Mouse (Mus musculus) cerebellum, postnatal 25 days (tissue): Measurements from ENCODE around the gene Zfp39.

Experiments
- DNase-seq, 2 experiments: peaks; one replicate each; pipeline ENCODE4 v3.0.0; 2021; ENCODE audit warnings: mixed read lengths in 2 of 2

The Zfp39 gene

DNA sequence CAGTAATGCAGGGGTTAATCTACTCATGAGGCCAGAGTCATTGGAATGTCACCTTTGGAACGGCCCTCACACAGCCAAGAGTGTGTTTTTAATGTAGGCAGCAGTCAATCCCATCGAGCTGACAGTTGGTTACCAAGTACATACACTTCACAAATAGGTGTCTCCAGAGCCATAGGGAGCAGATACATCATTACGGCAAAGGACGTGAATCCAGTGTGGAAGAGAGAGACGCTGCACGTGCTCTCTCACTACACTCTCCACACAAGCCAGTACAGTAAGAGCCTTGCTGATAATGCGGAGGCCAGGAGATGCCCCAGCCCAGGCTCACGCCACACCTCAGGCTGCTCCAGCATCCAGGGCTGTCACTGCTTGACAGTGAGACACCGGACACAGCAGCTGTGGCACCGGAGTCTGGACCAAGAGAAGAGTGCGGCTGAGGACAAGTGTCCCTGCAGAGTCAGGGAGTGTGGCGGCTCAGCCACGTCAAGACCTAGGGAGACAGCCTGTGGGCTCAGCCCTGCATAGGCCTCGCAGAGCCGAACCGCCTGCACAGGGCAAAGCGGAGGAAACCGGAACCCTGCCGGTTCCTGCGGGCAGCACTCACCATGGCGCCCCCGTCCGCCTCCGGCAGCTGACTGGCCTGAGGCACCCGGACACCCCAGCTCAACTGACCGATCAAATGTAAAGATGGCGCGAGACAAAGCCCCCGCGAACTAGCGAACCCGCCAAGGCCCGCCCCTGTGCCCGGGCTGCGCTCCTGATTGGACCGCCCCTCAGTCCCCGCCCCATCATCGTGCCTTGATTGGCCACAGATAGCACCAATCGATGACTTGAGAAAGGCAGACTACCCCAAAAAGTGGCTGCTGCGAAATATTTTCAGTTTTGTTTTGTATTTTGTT is at the start of gene Zfp39:
Gene Zfp39 (minus strand): TSS at position 715 of the 899 bp plus-strand sequence.
- DNase-seq, result peak; percentile 98 to 99

DNA sequence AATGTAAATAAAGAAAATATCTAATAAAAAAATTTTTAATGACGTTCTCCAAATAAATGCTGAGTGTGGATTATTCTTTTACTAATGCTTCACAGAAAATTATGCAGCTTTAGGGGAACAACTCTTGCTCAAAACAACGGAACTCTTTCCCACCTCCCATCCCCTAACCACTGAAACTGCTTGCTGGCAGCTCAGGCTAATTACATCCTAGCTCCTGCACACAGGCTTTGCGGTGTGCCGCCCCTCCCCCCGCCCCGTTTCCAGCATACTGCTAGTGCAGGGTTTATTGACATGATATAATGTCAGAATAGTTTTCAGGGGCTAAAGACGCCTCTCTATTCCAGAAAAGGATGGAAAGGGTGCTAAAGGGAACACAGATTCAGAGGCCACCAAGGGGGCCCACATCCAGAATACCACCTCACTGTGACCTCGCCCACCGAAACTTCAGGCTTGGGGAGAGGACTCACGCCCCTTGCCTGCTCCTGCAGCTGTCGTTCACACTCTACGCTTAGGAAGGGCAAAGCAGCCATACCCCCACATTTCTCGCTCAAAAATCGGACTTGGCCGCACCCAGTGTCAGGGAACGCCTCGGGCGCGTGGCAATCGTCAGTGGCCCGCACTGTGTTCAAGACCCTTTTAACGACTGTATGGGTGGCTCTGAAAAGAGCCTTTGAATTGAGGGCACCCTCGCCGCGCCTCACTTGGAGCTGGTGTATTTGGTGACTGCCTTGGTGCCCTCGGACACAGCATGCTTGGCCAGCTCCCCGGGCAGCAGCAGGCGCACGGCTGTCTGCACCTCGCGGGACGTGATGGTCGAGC is 49.5 kb upstream of the Zfp39 start:
- peak in 1 of 2 experiments; percentile 70 for DNase-seq

DNA sequence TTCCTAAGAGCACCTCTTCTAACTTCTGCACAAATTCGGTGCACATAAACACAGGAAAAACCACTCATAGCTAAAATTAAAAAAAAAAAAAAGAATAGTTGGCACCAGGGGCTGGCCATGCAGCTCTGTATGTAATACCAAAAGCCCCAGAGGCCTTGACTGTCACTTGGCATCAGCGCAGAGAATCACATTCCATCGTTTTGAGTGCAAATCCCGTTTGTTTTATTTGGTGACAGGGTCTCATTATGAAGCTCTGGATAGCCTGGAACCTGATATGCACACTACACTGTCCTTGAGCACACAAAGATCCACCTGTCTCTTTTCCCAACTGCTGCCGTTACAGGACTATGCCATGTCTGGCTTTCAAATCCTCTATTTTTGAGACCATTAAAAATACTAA is 47.2 kb upstream of the Zfp39 start:
- DNase-seq, result no peak

DNA sequence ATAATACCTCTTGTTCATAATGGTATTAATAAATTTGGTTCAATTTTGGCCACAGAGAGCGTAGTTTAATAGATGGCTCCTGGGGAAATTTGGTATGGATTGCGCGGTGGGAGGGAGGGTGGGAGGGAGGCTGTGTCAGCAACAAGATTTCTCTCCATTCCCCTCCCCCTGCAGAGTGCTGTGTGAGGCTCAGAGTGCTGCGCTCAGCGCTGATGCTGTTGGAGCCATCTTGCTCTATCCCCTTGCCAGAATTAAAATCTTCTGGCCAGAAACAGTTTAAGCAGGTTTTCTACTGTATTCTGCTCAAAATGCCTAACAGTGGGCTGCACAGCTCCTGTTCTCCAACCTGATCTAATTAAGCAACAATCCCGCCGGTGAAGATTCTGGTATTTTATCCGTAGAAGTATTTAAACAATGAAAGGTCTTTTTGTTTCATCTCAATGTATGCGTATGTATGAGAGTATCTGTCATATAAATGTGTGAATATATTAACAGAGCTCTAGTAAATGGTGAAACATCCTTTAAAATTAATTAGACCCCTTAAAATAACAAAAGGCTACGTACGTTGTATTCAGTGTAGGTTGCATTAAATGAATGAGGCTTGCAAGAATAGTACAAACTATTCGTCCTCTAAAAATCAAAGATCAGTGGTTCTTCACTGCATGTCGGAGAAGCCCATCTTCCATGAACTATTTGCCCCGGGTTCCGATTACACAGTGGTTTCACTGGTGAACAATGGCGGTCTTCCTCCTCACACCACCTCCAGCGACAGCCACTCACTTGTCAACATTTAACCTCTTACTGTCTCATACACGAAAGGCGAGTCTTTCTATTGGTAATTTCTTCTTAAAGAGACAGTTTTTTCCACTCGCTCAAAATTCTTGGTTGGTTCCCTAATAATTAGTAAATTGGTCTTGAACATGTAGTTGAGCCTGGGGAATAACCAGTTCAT is 45.7 kb upstream of the Zfp39 start:
- DNase-seq, result peak; percentile 77 to 83

DNA sequence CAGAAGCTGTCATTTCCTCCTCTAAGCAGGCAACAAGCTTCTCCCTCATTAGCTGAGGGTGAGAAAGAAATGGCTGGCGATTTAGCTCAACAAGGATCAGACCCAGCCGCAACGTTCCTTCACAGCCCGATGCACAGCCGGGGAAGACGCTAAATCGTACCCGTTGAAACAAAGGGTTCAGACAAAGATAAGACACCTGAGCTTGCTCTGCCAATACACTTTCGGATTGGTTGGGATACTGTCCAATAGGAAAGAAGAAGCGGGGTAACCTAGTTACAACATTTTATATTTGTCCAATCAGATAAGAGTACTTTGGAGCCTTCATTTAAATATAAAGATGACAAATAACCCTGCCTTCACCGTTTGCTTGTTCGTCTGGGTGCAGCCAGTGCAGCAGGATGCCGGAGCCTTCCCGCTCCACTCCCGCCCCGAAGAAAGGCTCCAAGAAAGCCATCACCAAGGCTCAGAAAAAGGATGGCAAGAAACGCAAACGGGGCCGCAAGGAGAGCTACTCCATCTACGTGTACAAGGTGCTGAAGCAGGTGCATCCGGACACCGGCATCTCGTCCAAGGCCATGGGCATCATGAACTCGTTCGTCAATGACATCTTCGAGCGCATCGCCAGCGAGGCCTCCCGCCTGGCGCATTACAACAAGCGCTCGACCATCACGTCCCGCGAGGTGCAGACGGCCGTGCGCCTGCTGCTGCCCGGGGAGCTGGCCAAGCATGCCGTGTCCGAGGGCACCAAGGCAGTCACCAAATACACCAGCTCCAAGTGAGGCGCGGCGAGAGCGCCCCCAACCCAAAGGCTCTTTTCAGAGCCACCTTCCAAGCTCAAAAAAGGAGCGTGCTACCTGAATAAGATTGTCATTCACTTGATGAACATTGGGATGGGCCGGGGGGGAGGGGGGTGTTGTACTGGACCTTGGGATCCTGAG is 44.8 kb upstream of the Zfp39 start, which contains the start of gene Hist3h2ba:
Gene Hist3h2ba (plus strand): TSS at position 379 of the 938 bp plus-strand sequence.
- peak; percentile 88 to 92 for DNase-seq

DNA sequence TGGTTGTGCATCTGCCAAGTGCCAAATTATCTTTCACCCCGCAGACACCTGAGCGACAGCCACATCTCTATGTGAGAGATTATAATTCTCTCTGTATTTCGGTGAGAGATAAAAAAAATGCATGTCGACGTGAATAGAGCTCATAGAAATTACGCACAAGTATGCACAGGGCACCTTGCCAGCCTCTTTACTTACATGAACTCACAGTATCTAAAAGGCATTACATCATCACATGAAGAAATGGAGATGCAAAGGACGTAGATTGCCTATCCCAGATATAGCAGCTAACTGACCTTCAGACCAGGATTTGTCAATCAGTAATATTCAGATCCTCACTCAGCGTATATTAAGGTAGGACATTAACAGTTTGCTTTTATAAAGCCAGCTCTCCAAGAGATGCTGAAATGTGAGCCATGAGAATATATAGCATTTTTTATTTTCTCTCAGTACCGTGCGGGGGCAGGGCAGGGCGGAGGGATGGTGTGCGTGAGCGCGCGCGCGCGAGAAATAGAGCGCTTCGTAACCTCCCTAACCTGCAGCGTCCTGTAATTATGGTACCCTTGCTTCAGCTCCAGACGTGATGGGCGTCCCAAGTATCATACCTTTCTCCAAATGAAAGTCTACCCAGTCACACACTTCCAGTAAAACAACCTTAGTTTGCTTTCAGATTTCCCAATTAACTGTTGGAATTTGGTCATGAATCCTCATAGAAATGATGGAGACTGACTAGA is 43.9 kb upstream of the Zfp39 start:
- DNase-seq, result peak; percentile 82 to 85

DNA sequence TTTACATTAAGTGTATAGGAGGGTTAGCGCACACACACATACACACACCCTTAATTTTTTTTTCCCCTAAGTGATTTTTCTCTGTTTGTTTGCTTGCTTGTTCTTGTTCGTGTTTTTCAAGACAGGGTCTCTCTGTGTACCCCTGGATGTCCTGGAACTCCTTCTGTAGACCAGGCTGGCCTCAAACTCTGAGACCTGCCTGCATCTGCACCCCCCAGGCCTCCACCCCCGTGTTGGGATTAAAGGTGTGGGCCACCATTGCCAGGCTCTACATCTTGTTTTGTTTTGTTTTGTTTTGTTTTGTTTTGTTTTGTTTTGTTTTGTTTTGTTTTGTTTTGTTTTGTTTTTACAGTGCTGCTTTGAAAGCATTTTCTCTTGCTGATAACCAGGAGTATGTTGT is 43.3 kb upstream of the Zfp39 start:
- no peak for DNase-seq

DNA sequence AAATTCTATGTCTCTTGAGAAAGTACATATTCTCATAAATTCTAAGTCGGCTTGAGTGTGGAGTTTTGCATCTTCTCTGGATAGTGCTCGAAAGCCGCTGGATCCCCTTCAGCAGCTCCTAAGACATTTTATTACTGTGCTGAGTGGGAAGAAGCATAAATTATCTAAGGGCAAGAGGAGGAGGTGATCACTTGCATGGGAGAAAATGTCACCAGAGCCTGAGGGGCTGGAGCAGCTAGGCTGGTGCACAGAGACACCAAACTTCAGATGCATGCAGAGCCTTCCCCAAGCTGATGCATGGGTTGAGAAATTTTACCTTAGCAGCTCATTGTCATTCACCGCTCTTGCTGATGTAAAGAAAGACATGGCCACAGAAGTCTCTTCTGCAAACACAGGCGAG is 40.1 kb upstream of the Zfp39 start:
- DNase-seq, result no peak

DNA sequence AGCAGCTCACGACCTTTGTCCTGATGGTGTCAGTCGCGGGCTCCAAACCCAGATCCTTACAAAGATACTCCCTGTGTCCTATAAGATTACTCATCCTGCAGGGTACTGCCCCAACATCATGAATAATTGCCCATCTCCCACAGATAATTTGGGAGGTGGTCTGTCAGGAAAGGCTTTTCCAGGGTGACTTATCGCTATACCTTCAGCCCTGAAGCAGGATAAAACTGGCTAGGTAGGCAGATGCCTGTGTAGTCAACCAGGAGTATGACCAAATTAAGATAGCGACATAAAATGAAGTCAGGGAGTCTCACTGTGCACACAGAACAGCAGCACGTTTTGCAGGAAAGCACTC is 35.0 kb upstream of the Zfp39 start:
- no peak for DNase-seq

DNA sequence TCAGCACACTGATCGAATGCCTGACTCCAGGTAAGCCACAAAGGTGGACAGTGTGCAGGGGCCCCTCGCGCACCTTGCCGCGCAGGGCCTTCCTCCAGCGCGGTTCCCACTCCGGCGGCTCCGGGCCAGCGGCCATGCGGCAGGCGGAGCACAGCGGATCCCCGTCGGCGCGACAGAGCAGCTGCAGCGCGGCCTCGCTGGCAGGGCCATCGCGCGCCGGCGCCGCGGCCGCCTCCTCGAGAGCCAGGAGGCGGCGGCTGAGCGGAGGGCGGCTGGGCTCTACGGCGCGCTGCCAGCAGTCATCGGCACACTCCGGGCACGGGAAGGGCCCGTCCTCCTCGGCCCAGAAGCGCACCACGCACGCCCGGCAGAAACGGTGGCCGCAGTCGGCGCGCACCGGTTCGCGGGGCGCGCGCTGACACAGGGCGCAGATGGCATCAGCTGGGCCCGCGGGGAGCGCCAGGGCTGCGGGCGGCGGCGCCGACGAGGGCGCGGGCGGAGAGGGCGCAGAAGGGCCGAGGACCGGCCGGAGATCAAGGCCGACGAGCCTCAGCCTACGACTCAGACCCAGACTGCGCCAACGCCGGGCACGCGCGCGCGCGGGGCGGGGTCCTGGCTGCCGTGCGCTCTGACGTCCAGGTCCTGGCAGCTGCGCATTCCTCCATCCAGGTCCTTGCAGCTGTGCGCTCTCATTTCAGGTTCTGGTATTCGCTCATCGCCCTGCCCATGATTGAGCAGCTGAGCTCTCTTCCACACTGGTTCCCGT is 34.5 kb upstream of the Zfp39 start, which contains the start of gene Rnf187:
Gene Rnf187 (minus strand): TSS at position 595 of the 766 bp plus-strand sequence.
- DNase-seq, result peak; percentile 97

DNA sequence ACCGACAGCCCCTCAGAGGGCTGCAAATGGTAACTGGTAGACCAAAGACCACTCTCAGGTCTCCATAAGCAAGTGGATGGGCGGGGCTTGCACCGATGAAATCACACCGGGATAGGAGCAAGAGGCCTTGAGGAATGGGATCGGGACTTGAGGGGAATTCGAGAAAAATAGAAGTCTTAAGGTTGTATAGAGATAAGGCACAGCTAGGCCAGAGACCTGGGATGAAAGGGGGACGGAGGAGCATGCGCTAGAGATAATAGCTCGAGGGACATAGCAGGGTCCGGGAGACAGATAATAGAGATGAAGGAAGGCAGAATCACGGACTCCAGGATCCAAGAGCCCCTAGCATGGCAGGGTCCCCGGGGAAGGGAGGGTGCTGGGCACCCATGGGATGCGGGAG is 33.9 kb upstream of the Zfp39 start:
- DNase-seq, result peak in 1 of 2 experiments; percentile 31

DNA sequence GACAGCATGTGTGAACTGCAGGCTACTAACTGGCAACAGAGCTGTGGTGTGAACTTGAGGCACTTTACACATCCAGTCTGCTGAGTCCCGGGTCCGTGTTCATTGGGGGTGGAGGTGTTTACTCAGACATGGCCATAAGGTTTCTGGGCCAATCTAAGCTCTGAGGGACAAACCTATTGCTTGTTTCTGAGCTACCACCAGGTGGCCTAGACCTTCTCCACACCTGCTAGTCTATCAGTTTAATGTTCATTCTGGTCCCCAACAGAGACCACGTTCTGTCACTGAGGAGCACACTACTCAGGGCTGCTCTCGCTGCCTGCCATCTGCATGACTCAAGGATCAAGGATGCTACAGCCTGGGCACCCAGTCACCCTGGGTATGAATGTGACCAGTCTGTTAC is 27.6 kb upstream of the Zfp39 start:
- no peak for DNase-seq

DNA sequence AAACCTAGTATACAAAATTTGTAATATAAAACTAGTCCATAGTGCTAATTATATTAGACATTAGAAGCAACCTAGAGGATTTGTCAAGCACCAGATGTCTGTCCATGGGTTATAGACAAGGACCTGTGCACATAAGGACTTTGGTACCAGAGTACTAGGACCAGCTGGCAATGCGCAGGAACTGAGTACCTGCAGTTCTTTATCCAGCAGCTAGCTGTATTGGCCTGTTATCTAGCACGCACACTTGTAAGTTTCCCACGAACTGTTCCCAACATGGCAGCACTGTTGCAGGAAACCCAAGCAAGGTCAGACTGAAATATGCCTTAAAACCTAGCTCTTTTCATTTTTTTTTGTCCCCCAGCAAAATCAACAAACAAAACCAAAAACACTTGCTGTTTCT is 26.2 kb upstream of the Zfp39 start:
- no peak for DNase-seq

DNA sequence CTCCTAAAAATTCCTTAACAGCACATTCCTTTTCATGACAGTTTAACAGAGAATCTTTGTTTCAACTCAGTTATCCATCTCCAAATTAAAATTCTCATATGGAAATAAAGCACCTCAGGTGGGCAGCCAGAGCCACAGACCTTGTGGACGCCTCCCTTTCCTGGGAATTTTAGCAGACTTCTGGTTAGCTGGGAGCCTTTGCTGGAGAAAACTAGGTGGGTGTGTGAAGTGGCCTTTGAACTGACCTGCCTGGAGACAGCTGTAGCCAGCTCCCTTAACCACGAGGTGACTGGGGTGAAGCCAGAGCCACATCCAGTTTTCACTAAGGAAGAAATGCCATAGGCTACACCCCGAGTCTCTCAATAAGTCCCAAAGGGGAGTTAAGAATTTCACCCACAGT is 25.6 kb upstream of the Zfp39 start:
- no peak for DNase-seq

DNA sequence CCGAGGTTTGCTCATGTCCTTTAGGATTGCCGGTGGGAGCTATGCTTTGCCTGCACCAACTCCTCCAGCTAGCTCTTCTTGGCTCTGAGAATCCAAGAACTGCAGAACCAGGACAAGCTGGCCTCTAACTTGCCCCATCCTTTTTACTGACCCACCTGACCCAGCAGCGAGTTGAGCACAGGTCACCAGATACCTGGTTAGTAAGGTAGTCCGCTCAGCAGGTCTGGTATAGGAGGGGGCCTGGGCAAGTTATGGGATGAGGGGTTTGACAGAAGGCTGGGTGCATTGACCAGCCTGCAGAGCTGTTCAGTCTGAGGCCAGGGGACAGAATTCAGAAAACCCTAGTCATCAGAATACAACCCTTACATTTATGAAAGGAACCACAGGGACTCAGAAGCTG is 25.0 kb upstream of the Zfp39 start:
- no peak for DNase-seq

DNA sequence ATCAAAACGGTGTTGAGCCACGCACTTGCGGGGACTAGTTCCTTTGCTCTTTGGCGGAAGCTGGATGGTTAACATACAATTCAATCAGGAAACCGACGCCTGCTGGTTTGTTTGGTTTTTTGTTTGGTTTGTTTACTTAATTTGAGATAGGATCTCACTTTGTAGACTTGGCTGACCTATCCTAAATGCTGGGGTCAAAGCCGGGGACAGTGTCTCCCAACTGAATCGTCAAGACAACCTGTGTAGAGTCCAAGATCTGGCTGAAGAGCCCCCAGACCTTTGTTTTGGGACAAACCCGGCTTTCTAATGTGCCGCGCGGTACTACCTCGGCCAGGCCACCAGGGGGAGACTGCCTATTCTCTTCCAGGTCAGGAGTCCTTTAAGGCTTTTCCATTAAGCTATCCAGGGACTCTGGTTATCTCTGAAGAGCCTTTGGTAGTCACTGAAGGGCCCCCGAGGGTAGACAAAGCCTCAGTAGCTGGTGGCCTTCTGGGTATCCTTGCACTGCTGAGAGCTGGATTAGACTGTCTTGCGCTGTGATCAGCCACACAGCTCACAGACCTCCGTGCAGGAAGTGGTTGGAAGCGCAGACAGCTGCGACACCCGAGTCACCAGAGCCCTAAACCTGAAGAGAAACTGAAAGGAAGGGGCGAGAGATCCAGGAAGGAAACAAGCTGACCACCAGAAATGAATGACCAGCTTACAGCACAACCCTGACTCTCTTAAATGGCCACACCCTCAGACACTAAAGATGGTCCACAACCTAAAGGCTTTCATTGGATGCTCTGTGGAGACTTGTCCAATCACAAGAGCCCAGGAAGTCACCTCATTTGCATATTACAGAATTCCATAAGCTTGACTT is 24.0 kb upstream of the Zfp39 start:
- peak; percentile 67 to 77 for DNase-seq

DNA sequence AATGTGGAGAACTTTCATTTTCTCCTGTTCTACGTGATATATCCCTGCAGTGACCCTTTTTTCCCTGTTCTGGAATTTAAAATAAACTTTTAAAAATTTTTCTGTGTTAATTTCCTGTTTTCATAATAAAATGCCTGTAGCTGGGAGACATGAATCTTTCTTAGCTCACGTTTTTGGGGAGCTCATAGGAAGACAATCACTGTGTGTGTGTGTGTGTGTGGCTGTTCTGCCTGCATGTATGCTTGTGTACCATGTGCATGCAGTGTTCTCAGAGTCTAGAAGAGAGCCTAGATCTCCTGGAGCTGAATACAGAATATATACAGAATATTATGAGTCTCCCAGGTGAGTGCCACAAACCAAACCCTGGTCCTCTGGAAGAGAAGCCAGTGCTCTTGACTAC is 23.0 kb upstream of the Zfp39 start:
- DNase-seq, result no peak

DNA sequence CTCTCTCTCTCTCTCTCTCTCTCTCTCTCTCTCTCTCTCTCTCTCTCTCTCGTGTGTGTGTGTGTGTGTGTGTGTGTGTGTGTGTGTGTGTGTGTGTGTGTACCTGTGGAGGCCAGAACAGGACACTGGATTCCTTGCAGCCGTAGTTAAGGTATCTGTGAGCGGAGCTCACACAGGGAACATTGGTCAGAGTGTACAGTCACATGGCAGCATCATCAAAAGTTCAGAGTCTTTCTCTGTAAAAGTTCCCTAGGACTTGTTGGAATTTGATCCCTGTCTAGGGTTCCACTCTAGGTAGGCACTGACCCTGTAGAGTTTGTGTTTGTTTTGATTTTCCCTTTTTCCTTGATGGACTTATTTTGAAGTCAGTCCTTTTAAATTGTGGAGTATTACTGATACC is 22.6 kb upstream of the Zfp39 start:
- DNase-seq, result no peak

DNA sequence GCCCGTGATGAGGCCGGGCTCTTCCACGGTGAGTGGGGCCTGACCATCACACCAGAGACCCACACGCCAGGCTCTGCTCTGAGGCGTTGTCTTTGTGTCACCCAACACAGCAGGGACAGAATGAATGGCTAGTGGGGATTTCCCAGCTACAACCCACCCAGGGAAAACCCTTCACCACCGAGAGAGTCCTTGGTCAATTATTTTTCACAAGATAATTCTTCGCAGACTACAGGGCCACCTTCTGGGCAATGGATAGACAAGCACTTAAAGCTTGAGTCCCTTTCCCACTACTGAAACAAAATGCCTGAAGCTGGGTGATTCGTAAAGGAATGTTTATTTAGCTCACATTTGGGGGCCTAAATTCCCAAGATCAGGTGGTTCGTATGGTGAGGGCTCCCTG is 18.4 kb upstream of the Zfp39 start:
- no peak for DNase-seq
